Comparison of ENCODE assay signal across 14 mouse cellular contexts in genomic region chr1:126603771-126604515, GRCm38 (mm10).
A peak's percentile ranks its signal among the peaks of the same experiment; 100 is the strongest.
DNase-seq lines count a peak whose midpoint lies in the region; ATAC-seq and TF ChIP-seq lines count a peak whose summit lies in the region.
"Had no signal": no experiment of that assay in that cellular context is flagged by ENCODE, and none has a peak within 500 bp of the region (broad histone marks: within the 10 kb centered on the region; RNA-seq: fewer than 3 reads in every experiment).

No protein-coding gene starts in this region.

- H3K4me3 ChIP-seq in kidney, embryonic 14.5 days (ENCODE audit: low read length): no peak overlapping the region
- H3K4me3 ChIP-seq in lung, embryonic 15.5 days: peak overlapping the region; percentile 35
- H3K4me3 ChIP-seq in kidney, embryonic 15.5 days (replicated peaks): no peak overlapping the region
- H3K4me3 ChIP-seq in stomach, postnatal 0 days (ENCODE audit: low read depth, low read length): no peak overlapping the region
- H3K4me3 ChIP-seq: embryonic facial prominence, embryonic 13.5 days had no signal

- H3K4me1 ChIP-seq in kidney, embryonic 14.5 days (ENCODE audit: control insufficient read depth, insufficient read depth, low read length): no peaks in the 10 kb centered on the region
- peaks cover 39% of the 10 kb centered on the region for H3K4me1 ChIP-seq in lung, embryonic 15.5 days
- peaks cover 19% of the 10 kb centered on the region; the same call in 1 of the 2 replicates for H3K4me1 ChIP-seq in kidney, embryonic 15.5 days
- no peaks in the 10 kb centered on the region for H3K4me1 ChIP-seq in stomach, postnatal 0 days (replicated peaks; ENCODE audit: control insufficient read depth, insufficient read depth)
- H3K4me1 ChIP-seq: embryonic facial prominence, embryonic 13.5 days had no signal

- no peak for TF ChIP-seq CTCF in stomach, postnatal 0 days (IDR thresholded peaks at IDR 0.05; ENCODE audit: low read depth)

- intact Hi-C loops in heart, postnatal 14 days (cut with DNase I): no loop called here

- 75% methylated on average over 7 of the region's 7 CpGs for WGBS in kidney, embryonic 14.5 days
- 56% methylated on average over 7 of the region's 7 CpGs for WGBS in lung, embryonic 15.5 days
- WGBS in kidney, embryonic 15.5 days: 72% methylated on average over 7 of the region's 7 CpGs
- 81% methylated on average over 7 of the region's 7 CpGs for WGBS in stomach, postnatal 0 days

- TF ChIP-seq EP300 in stomach, postnatal 0 days (optimal IDR thresholded peaks at IDR 0.05): no peak

- H3K9me3 ChIP-seq in kidney, embryonic 14.5 days (ENCODE audit: control insufficient read depth, low read length): no peaks in the 10 kb centered on the region
- no peaks in the 10 kb centered on the region for H3K9me3 ChIP-seq in lung, embryonic 15.5 days
- no peaks in the 10 kb centered on the region for H3K9me3 ChIP-seq in kidney, embryonic 15.5 days (replicated peaks)
- no peaks in the 10 kb centered on the region for H3K9me3 ChIP-seq in stomach, postnatal 0 days (ENCODE audit: control insufficient read depth, low read length)
- H3K9me3 ChIP-seq: embryonic facial prominence, embryonic 13.5 days had no signal

- no peak overlapping the region for H3K4me2 ChIP-seq in kidney, embryonic 14.5 days (replicated peaks; ENCODE audit: low read depth, low read length)
- peak overlapping the region; percentile 54 for H3K4me2 ChIP-seq in lung, embryonic 15.5 days
- H3K4me2 ChIP-seq in kidney, embryonic 15.5 days: peak overlapping the region; percentile 33
- H3K4me2 ChIP-seq in stomach, postnatal 0 days (replicated peaks; ENCODE audit: low read depth): peak overlapping the region; percentile 14; the same call in 1 of the 2 replicates
- H3K4me2 ChIP-seq: embryonic facial prominence, embryonic 13.5 days had no signal

- peak; percentile 36 for DNase-seq in kidney, adult 11 months
- DNase-seq in lung, postnatal 4 days: no peak
- DNase-seq in stomach, postnatal 0 days (ENCODE audit: low spot score): no peak
- no peak for DNase-seq in frontal cortex, adult 2 months (ENCODE audit: extremely low spot score in 1 of 2, low spot score in 1 of 2)
- DNase-seq in heart, postnatal 14 days: no peak
- DNase-seq: cerebellum, adult 9-10 months; gastrocnemius, postnatal 25 days; right cerebral cortex, postnatal 14 days; thymus, postnatal 14 days had no signal

- H3K36me3 ChIP-seq in kidney, embryonic 14.5 days (ENCODE audit: control insufficient read depth, insufficient read depth, low read length): no peaks in the 10 kb centered on the region
- H3K36me3 ChIP-seq in lung, embryonic 15.5 days: no peaks in the 10 kb centered on the region
- no peaks in the 10 kb centered on the region for H3K36me3 ChIP-seq in kidney, embryonic 15.5 days
- no peaks in the 10 kb centered on the region for H3K36me3 ChIP-seq in stomach, postnatal 0 days (ENCODE audit: control insufficient read depth, insufficient read depth, low read length)
- H3K36me3 ChIP-seq: embryonic facial prominence, embryonic 13.5 days had no signal

- no peak overlapping the region for H3K27ac ChIP-seq in kidney, embryonic 14.5 days (ENCODE audit: low read depth, low read length)
- H3K27ac ChIP-seq in lung, embryonic 15.5 days: peak overlapping the region; percentile 36
- peak overlapping the region; percentile 22; the same call in 1 of the 2 replicates for H3K27ac ChIP-seq in kidney, embryonic 15.5 days
- no peak overlapping the region for H3K27ac ChIP-seq in stomach, postnatal 0 days (replicated peaks)
- H3K27ac ChIP-seq: embryonic facial prominence, embryonic 13.5 days had no signal

- no peaks in the 10 kb centered on the region for H3K27me3 ChIP-seq in kidney, embryonic 14.5 days (ENCODE audit: control insufficient read depth, insufficient read depth, low read length)
- H3K27me3 ChIP-seq in lung, embryonic 15.5 days: no peaks in the 10 kb centered on the region
- H3K27me3 ChIP-seq in kidney, embryonic 15.5 days: no peaks in the 10 kb centered on the region
- no peaks in the 10 kb centered on the region for H3K27me3 ChIP-seq in stomach, postnatal 0 days (ENCODE audit: control insufficient read depth, insufficient read depth, low read length)
- H3K27me3 ChIP-seq: embryonic facial prominence, embryonic 13.5 days had no signal

- ATAC-seq in kidney, embryonic 14.5 days (ENCODE audit: low FRiP score, low TSS enrichment): no peak
- ATAC-seq in lung, embryonic 15.5 days (ENCODE audit: borderline replicate concordance, extremely low read depth, low FRiP score, low TSS enrichment): no peak
- no peak for ATAC-seq in kidney, embryonic 15.5 days (replicated peaks; ENCODE audit: low FRiP score)
- no peak for ATAC-seq in stomach, postnatal 0 days (ENCODE audit: low FRiP score, low TSS enrichment)
- ATAC-seq: inflammation-experienced regulatory T-cells, adult 6 months had no signal

- H3K9ac ChIP-seq in kidney, embryonic 14.5 days (ENCODE audit: low read depth, low read length): no peak overlapping the region
- peak overlapping the region; percentile 1; the same call in 1 of the 2 replicates for H3K9ac ChIP-seq in lung, embryonic 15.5 days
- no peak overlapping the region for H3K9ac ChIP-seq in kidney, embryonic 15.5 days
- no peak overlapping the region for H3K9ac ChIP-seq in stomach, postnatal 0 days (ENCODE audit: low read length)
- H3K9ac ChIP-seq: embryonic facial prominence, embryonic 13.5 days had no signal

Comparison
In these comparisons a context has a peak if more than half of its experiments do, and no peak if none do; other contexts are left out.
1. H3K27ac ChIP-seq: peak in lung, embryonic 15.5 days (single experiment) and kidney, embryonic 15.5 days (single experiment); none in kidney, embryonic 14.5 days (single experiment) and stomach, postnatal 0 days (single experiment).